Mouse (Mus musculus): ENCODE results near the gene Mfsd4a. TPM values are rescaled to one million over a fixed set of nuclear protein-coding genes. Genes with fewer than 3 reads are reported as not detected.
A peak's percentile ranks its signal among the peaks of the same experiment; 100 is the strongest.

The Mfsd4a gene
- polyA plus RNA-seq, 1 experiment from 2014 or later = 8.1 TPM

GRCm38 (mm10) chr1:132046143-132046735, 21.6 kb downstream of the Mfsd4a start:
- H3K4me1 ChIP-seq (ENCODE audit: control insufficient read depth, insufficient read depth, low read length) = no peaks in the 10 kb centered on the region
- no peaks in the 10 kb centered on the region for H3K36me3 ChIP-seq (replicated peaks; ENCODE audit: control insufficient read depth, insufficient read depth, low read depth, low read length)
- no peak overlapping the region for H3K9ac ChIP-seq (replicated peaks; ENCODE audit: low read length)
- no peaks in the 10 kb centered on the region for H3K9me3 ChIP-seq (replicated peaks; ENCODE audit: control insufficient read depth, low read length)
- no peaks in the 10 kb centered on the region for H3K27me3 ChIP-seq (ENCODE audit: control insufficient read depth, insufficient read depth, low read length)
- DNase-seq (ENCODE audit: low spot score) (peak; percentile 76), ATAC-seq (replicated peaks; ENCODE audit: insufficient number of reproducible peaks, low FRiP score, low TSS enrichment, low read depth) (0 out of 2 replicates have a peak, but pooled peaks have one; percentile 29)
- no peak overlapping the region for H3K4me3 ChIP-seq (ENCODE audit: low read depth, low read length)
- H3K4me2 ChIP-seq (ENCODE audit: low read depth, low read length) = no peak overlapping the region
- 26% methylated on average over 15 of the region's 15 CpGs for WGBS
- H3K27ac ChIP-seq (replicated peaks; ENCODE audit: low read depth, low read length) = no peak overlapping the region

GRCm38 (mm10) chr1:132043759-132044158, 24.1 kb downstream of the Mfsd4a start:
- Histone ChIP-seq H3K27me3 (ENCODE audit: control insufficient read depth, insufficient read depth, low read length) (no peaks in the 10 kb centered on the region), H3K9me3 (replicated peaks; ENCODE audit: control insufficient read depth, low read length) (no peaks in the 10 kb centered on the region), H3K27ac (replicated peaks; ENCODE audit: low read depth, low read length) (no peak overlapping the region), H3K9ac (replicated peaks; ENCODE audit: low read length) (no peak overlapping the region), H3K36me3 (replicated peaks; ENCODE audit: control insufficient read depth, insufficient read depth, low read depth, low read length) (no peaks in the 10 kb centered on the region), H3K4me1 (ENCODE audit: control insufficient read depth, insufficient read depth, low read length) (no peaks in the 10 kb centered on the region), H3K4me3 (ENCODE audit: low read depth, low read length) (no peak overlapping the region), H3K4me2 (ENCODE audit: low read depth, low read length) (no peak overlapping the region)
- WGBS = 69% methylated on average over 4 of the region's 4 CpGs
- no peak for DNase-seq (ENCODE audit: low spot score)
- no peak for ATAC-seq (replicated peaks; ENCODE audit: insufficient number of reproducible peaks, low FRiP score, low TSS enrichment, low read depth)

DNA sequence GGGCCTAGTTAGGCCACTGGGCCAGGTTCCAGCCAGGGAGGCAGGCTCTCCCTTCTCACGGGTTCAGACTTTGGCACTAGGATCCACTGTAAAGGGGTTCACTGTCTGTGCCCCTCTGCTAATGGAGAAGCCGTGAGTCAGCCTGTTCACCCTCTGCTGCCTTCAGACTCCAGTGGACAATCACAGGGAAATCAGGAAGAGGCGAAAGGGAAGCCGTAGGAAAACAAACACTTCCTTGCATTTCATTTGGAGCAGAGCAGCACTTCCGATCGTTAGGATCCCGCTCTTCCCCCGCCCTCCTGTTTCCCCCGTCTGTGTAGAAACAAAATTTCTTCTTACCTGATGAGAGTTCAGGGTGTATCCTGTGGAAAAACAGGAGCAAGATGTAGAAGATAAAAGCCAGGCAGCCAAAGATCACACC, 27.7 kb downstream of the Mfsd4a start:
- Histone ChIP-seq H3K4me2 (ENCODE audit: low read depth, low read length) (no peak overlapping the region), H3K27ac (replicated peaks; ENCODE audit: low read depth, low read length) (no peak overlapping the region)
- 63% methylated on average over 9 of the region's 9 CpGs for WGBS

GRCm38 (mm10) chr1:132038753-132039152, 29.1 kb downstream of the Mfsd4a start:
- no peak overlapping the region for H3K4me2 ChIP-seq (ENCODE audit: low read depth, low read length)
- no peaks in the 10 kb centered on the region for H3K36me3 ChIP-seq (replicated peaks; ENCODE audit: control insufficient read depth, insufficient read depth, low read depth, low read length)
- H3K9me3 ChIP-seq (replicated peaks; ENCODE audit: control insufficient read depth, low read length) = no peaks in the 10 kb centered on the region
- 83% methylated on average over 5 of the region's 5 CpGs for WGBS
- H3K4me1 ChIP-seq (ENCODE audit: control insufficient read depth, insufficient read depth, low read length) = no peaks in the 10 kb centered on the region
- DNase-seq (ENCODE audit: low spot score) (no peak), ATAC-seq (replicated peaks; ENCODE audit: insufficient number of reproducible peaks, low FRiP score, low TSS enrichment, low read depth) (no peak)
- no peaks in the 10 kb centered on the region for H3K27me3 ChIP-seq (ENCODE audit: control insufficient read depth, insufficient read depth, low read length)
- H3K4me3 ChIP-seq (ENCODE audit: low read depth, low read length) = no peak overlapping the region
- no peak overlapping the region for H3K27ac ChIP-seq (replicated peaks; ENCODE audit: low read depth, low read length)
- H3K9ac ChIP-seq (replicated peaks; ENCODE audit: low read length) = no peak overlapping the region

More for the DNA sequence above, 27.7 kb downstream of the Mfsd4a start:
- H3K4me3 ChIP-seq (ENCODE audit: low read depth, low read length) = no peak overlapping the region
- ATAC-seq (replicated peaks; ENCODE audit: insufficient number of reproducible peaks, low FRiP score, low TSS enrichment, low read depth) (no peak), DNase-seq (ENCODE audit: low spot score) (no peak)
- H3K4me1 ChIP-seq (ENCODE audit: control insufficient read depth, insufficient read depth, low read length) = no peaks in the 10 kb centered on the region
- H3K27me3 ChIP-seq (ENCODE audit: control insufficient read depth, insufficient read depth, low read length) = no peaks in the 10 kb centered on the region
- no peaks in the 10 kb centered on the region for H3K36me3 ChIP-seq (replicated peaks; ENCODE audit: control insufficient read depth, insufficient read depth, low read depth, low read length)
- H3K9me3 ChIP-seq (replicated peaks; ENCODE audit: control insufficient read depth, low read length) = no peaks in the 10 kb centered on the region
- no peak overlapping the region for H3K9ac ChIP-seq (replicated peaks; ENCODE audit: low read length)

DNA sequence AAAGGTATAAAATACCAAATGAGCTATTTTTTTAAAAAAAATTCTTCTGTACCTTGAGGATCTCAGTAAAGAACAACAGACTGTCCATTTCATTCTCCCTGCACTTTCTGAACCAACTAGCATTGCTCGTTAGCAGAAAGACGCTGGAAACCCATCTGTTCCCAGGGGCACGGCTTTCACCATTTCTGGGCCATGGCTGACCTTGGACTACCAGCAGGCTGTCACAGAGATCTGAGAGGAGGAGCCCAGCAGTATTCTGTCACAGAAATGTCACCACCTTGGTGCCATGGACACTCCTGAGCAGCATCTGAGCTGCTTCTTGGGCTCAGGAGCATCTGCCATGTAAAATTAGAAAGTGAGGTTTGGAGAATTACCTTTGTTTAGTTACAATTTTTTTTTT, 30.1 kb downstream of the Mfsd4a start:
- H3K9ac ChIP-seq (replicated peaks; ENCODE audit: low read length) = no peak overlapping the region
- H3K36me3 ChIP-seq (replicated peaks; ENCODE audit: control insufficient read depth, insufficient read depth, low read depth, low read length) = no peaks in the 10 kb centered on the region
- no peaks in the 10 kb centered on the region for H3K4me1 ChIP-seq (ENCODE audit: control insufficient read depth, insufficient read depth, low read length)
- no peak overlapping the region for H3K4me2 ChIP-seq (ENCODE audit: low read depth, low read length)
- ATAC-seq (replicated peaks; ENCODE audit: insufficient number of reproducible peaks, low FRiP score, low TSS enrichment, low read depth) = no peak
- H3K27ac ChIP-seq (replicated peaks; ENCODE audit: low read depth, low read length) = no peak overlapping the region
- H3K27me3 ChIP-seq (ENCODE audit: control insufficient read depth, insufficient read depth, low read length) = no peaks in the 10 kb centered on the region
- H3K4me3 ChIP-seq (ENCODE audit: low read depth, low read length) = no peak overlapping the region
- DNase-seq (ENCODE audit: low spot score) = no peak
- WGBS = 78% methylated on average over 3 of the region's 3 CpGs
- no peaks in the 10 kb centered on the region for H3K9me3 ChIP-seq (replicated peaks; ENCODE audit: control insufficient read depth, low read length)

DNA sequence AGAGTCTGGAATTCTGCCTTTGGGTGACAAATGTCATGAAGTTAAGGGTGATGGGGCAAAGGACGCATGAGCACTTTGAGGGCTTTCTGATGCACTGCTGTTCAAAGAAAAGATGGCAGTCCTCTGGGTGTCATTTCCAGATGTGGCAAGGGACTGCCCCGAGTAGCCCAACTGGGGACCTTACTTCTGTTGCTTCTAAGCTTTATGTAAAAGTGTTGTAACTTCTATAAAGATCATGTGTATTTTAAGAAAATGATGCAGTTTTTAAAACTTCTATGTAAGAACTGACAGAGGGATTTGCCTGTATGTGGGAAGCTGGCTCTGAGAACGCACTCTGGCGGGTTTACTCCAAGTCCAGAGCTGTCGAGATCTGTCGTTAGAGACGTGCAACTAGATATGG, 35.7 kb downstream of the Mfsd4a start:
- no peak for DNase-seq (ENCODE audit: low spot score)
- no peaks in the 10 kb centered on the region; the same call in 1 of the 2 replicates for H3K36me3 ChIP-seq (replicated peaks; ENCODE audit: control insufficient read depth, insufficient read depth, low read depth, low read length)
- 89% methylated on average over 7 of the region's 7 CpGs for WGBS

DNA sequence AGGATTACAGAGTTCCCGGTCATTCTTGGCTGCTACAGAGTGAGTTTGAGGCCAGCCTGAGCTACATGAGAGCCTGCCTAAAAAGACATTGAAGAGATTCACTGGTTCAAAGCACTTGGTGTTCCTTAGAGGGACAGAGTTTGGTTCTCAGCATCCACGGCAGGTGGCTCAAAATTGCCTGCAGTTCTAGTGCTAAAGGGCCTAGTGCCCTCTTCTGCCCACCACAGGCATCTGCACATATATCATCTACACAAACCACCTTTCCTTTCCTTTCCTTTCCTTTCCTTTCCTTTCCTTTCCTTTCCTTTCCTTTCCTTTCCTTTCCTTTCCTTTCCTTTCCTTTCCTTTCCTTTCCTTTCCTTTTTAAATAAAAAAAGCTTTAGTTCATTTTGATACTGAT, 37.3 kb downstream of the Mfsd4a start:
- H3K4me2 ChIP-seq (ENCODE audit: low read depth, low read length) = no peak overlapping the region
- H3K4me3 ChIP-seq (ENCODE audit: low read depth, low read length) = no peak overlapping the region
- H3K9me3 ChIP-seq (replicated peaks; ENCODE audit: control insufficient read depth, low read length) = no peaks in the 10 kb centered on the region
- H3K27me3 ChIP-seq (ENCODE audit: control insufficient read depth, insufficient read depth, low read length) = no peaks in the 10 kb centered on the region
- no peak for ATAC-seq (replicated peaks; ENCODE audit: insufficient number of reproducible peaks, low FRiP score, low TSS enrichment, low read depth)
- H3K9ac ChIP-seq (replicated peaks; ENCODE audit: low read length) = no peak overlapping the region
- H3K4me1 ChIP-seq (ENCODE audit: control insufficient read depth, insufficient read depth, low read length) = no peaks in the 10 kb centered on the region
- DNase-seq (ENCODE audit: low spot score) = no peak
- H3K27ac ChIP-seq (replicated peaks; ENCODE audit: low read depth, low read length) = no peak overlapping the region
- no peaks in the 10 kb centered on the region; the same call in 1 of the 2 replicates for H3K36me3 ChIP-seq (replicated peaks; ENCODE audit: control insufficient read depth, insufficient read depth, low read depth, low read length)
- 74% methylated on average over 2 of the region's 2 CpGs for WGBS

More for the DNA sequence above, 35.7 kb downstream of the Mfsd4a start:
- no peaks in the 10 kb centered on the region for H3K4me1 ChIP-seq (ENCODE audit: control insufficient read depth, insufficient read depth, low read length)
- no peak overlapping the region for H3K9ac ChIP-seq (replicated peaks; ENCODE audit: low read length)
- H3K4me2 ChIP-seq (ENCODE audit: low read depth, low read length) = no peak overlapping the region
- no peaks in the 10 kb centered on the region for H3K27me3 ChIP-seq (ENCODE audit: control insufficient read depth, insufficient read depth, low read length)
- no peak overlapping the region for H3K4me3 ChIP-seq (ENCODE audit: low read depth, low read length)
- H3K9me3 ChIP-seq (replicated peaks; ENCODE audit: control insufficient read depth, low read length) = no peaks in the 10 kb centered on the region
- ATAC-seq (replicated peaks; ENCODE audit: insufficient number of reproducible peaks, low FRiP score, low TSS enrichment, low read depth) = no peak
- no peak overlapping the region for H3K27ac ChIP-seq (replicated peaks; ENCODE audit: low read depth, low read length)

DNA sequence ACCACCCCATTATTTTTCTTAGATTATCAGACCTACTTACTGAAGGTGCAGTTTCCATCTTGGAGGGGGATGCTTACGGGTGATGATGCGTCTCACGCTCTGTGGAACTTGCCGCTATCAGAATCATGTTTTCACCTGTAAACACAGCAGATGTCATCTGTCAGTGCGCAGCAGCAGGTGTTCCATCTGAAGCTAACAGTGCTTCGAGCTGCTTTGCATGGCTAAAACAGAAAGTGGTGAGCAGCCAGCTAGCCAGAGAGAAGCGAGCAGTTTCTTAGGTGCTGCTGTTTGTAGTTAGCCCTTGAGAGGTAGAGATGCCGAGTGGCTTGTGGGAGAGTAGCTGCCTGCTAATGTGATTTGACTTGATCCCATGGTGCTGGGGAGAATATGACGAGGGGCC, 39.4 kb downstream of the Mfsd4a start:
- Histone ChIP-seq H3K4me1 (ENCODE audit: control insufficient read depth, insufficient read depth, low read length) (no peaks in the 10 kb centered on the region), H3K27me3 (ENCODE audit: control insufficient read depth, insufficient read depth, low read length) (no peaks in the 10 kb centered on the region), H3K9me3 (replicated peaks; ENCODE audit: control insufficient read depth, low read length) (no peaks in the 10 kb centered on the region), H3K4me3 (ENCODE audit: low read depth, low read length) (no peak overlapping the region), H3K36me3 (replicated peaks; ENCODE audit: control insufficient read depth, insufficient read depth, low read depth, low read length) (no peaks in the 10 kb centered on the region; the same call in 1 of the 2 replicates), H3K4me2 (ENCODE audit: low read depth, low read length) (no peak overlapping the region), H3K27ac (replicated peaks; ENCODE audit: low read depth, low read length) (no peak overlapping the region), H3K9ac (replicated peaks; ENCODE audit: low read length) (no peak overlapping the region)
- ATAC-seq (replicated peaks; ENCODE audit: insufficient number of reproducible peaks, low FRiP score, low TSS enrichment, low read depth) = no peak
- no peak for DNase-seq (ENCODE audit: low spot score)
- WGBS = 89% methylated on average over 9 of the region's 9 CpGs

Measured in embryonic facial prominence, embryonic 11.5 days (tissue).